Mouse (Mus musculus) heart, adult 10 weeks (tissue): ENCODE results near the gene Cables2. TPM values are rescaled to one million over a fixed set of nuclear protein-coding genes. Genes with fewer than 3 reads are reported as not detected.

ENCODE experiments used
- polyA plus RNA-seq: library from polyadenylated mRNA; stranded (reverse); fragments of 350-450 nt; fragmentation: Illumina TruSeq; extraction: RNeasy Lipid Tissue Mini Kit (QIAGEN cat#74804); gene quantifications from one replicate; pipeline ENCODE4 v1.2.3, GENCODE M21; 2014; ENCODE audit warnings: low read depth, low replicate concordance

The Cables2 gene
- polyA plus RNA-seq: 15.7 TPM

DNA sequence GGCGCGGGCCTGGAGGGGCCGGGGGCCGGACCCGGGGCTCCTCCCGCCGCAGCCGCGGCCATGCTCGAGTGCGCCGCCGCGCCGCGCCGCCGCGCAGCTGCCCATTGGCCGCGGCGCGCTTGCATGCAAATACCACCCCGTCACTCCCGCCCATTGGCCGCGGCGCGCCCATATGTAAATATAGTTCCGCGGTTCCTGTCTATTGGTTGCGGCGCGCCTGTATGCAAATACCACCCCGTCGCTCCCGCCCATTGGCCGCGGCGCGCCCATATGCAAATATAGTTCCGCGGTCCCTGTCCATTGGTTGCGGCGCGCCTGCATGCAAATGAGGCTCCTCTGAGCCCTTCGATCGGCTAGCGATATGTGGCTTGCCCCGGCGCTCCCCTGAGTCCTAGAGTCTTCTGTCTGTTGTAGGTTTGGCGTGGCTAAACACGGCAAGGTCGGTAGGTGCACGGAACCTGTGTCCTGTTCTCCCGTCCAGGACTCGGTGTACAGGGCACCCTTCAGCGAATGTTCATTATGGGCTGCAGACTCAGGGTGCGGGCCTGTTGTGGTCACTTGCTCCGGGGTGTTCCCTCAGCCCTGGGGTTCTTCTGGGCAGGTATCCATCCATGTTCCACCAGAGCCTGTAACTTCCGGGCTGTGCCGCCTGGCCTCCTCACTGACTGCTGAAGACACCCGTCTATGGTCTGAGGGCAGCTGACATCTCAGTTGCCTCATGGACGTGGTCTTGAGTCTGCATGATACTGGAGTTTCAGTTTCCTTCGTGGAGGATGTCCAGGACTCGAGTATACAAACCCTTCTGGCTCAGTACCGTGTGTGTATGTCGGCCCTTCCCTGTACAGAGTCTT is at the start of gene Cables2:
Cables2 (minus strand) TSS at position 103 of the 851 bp plus-strand sequence.

DNA sequence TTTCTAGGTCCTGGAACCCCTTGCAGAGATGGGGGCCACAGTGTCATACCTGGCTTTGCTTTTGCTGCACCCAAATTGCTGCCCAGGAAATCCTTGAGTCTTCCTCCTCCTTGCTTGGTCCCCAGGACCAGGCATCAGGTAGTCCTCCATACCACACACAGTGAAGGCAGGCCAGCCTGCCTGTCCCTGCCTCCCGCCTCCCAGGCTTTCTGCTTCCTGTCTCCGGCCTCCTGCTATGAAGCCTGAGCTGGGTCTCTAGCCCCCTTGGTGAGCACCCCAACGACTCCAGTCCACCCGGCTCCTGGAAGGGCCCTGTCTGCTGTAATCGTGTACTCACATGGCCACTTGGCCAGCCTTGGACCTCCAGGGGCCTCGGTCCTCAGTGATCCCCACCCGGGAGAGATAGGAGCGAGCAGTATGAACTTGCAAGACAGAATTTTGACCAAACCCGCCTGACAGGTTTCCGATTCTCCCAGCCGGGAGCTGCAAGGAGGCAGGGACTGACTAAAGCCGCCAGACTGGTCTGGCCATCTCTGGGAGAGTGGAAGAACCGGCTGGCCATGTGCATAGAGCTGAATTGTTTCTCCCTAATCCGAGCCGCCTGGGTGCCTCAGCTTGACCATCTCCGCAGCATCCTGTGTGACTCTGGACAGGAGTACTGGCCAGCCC is 16.3 kb upstream of the Cables2 start, which contains the start of gene Rbbp8nl:
Rbbp8nl (minus strand) TSS at position 440 of the 669 bp plus-strand sequence.

DNA sequence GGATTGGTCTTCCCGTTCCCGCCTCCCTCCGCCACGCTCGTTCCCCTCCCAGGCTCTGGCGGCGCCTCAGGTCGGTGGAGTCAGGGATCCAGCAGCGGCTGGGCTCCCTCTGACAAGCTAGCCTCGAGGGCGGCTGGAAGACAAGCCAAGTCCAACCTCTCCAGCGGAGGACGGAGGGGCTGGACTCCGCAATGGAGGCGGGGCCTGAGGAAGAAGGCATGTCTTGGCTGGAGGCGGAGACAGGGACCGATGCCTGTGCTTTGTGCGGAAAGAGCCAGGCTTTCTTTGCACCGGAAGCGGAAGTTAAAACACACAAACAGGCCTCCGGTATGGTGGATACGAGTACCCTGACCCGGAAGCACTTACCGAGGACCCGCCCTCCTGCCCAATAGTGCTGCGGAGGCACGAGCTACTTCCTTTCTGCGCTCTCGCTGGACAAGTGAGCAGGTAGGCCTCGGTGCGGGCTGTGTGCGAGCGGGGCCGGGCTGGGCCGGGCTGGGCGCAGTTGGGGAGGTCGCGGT is 16.2 kb downstream of the Cables2 start, which contains the start of gene Rps21:
Rps21 (plus strand) TSS at position 377 of the 521 bp plus-strand sequence.

DNA sequence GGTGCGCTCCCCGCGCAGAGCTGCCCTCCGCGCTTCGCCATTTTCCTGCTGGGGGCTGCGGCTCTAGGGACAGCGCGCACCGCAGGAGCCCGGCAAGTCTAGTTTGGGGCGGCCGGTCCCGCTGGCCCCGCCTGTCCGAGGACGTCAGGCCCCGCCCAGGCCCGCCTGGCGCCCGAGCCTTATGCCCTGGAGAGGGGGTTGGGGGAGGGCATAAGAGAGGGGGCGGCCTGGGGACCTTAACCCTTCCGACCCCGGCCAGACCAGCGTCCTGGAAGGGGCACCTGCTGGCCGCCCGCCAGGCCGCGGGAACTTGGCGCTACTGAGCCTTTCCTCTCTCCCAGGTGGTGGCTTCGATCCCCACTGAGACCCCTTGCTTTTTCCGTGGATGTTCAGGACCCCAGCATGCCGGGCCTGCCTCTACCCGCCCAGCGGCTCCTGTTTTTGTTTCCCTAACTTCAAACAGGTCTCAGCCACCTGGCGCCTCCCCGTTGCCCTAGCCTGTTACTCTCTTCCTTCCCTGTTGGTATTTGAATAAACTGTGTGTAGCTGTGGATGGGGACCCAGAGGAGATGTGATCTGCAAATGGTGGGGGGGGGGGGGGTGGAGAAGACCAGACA is 47.4 kb downstream of the Cables2 start, which contains the start of gene Lama5:
Lama5 (minus strand) TSS at position 98 of the 617 bp plus-strand sequence.

Other genes starting within 250 kb of the Cables2 start
- gene Lsm14b, start 248.5 kb downstream of the Cables2 start, polyA plus RNA-seq: 53.8 TPM
- 210 TPM for gene Psma7, start 231.1 kb downstream of the Cables2 start, polyA plus RNA-seq
- 3.1 TPM for gene Ss18l1, start 231.0 kb downstream of the Cables2 start, polyA plus RNA-seq
- 43.1 TPM for gene Mtg2, start 202.9 kb downstream of the Cables2 start, polyA plus RNA-seq
- not detected for gene Hrh3, start 169.0 kb downstream of the Cables2 start, polyA plus RNA-seq
- gene Osbpl2, start 154.2 kb downstream of the Cables2 start, polyA plus RNA-seq: 43.3 TPM
- 94.5 TPM for gene Adrm1, start 102.0 kb downstream of the Cables2 start, polyA plus RNA-seq
- 105 TPM for gene Lama5, start 47.6 kb downstream of the Cables2 start, polyA plus RNA-seq
- 633 TPM for gene Rps21, start 16.1 kb downstream of the Cables2 start, polyA plus RNA-seq
- gene Rbbp8nl, start 16.4 kb upstream of the Cables2 start, polyA plus RNA-seq: not detected
- 0.79 TPM for gene Gata5, start 61.2 kb upstream of the Cables2 start, polyA plus RNA-seq
- not detected for gene Slco4a1, start 182.7 kb upstream of the Cables2 start, polyA plus RNA-seq
- not detected for gene Ntsr1, start 226.5 kb upstream of the Cables2 start, polyA plus RNA-seq